Mouse (Mus musculus): ENCODE results near the gene Ubxn11.
A peak's percentile ranks its signal among the peaks of the same experiment; 100 is the strongest.

Ubxn11 gene

GRCm38 (mm10) chr4:134101979-134102741, at the start of gene Ubxn11:
Ubxn11 (plus strand) TSS chr4:134102570.
- peak; percentile 88 to 93 for DNase-seq (ENCODE audit: low spot score in 2 of 2)

DNA sequence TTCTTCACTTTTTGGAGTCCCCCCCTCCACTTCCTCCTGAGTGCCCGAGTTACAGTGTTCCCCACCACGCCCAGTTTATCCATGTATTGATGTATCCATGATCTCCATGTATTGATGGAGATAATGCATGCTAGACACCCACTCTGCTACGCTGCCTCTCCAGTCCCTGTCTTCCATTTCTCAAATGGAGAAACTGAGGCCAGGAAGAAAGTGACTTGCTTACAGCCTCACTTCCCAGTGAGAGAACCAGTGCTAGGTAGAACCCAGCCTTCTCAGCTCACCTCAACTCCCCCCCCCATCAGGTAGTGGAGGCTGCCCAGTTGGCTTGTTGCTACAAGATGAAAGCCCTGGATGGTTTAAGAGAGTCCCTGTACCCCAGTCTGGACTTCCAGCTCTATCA, 48.8 kb upstream of the Ubxn11 start, which contains the start of gene Zfp683:
Gene Zfp683, plus strand, starts transcription at position 301 of the 400 bp plus-strand sequence.
- no peak for DNase-seq (ENCODE audit: low spot score in 2 of 2)

DNA sequence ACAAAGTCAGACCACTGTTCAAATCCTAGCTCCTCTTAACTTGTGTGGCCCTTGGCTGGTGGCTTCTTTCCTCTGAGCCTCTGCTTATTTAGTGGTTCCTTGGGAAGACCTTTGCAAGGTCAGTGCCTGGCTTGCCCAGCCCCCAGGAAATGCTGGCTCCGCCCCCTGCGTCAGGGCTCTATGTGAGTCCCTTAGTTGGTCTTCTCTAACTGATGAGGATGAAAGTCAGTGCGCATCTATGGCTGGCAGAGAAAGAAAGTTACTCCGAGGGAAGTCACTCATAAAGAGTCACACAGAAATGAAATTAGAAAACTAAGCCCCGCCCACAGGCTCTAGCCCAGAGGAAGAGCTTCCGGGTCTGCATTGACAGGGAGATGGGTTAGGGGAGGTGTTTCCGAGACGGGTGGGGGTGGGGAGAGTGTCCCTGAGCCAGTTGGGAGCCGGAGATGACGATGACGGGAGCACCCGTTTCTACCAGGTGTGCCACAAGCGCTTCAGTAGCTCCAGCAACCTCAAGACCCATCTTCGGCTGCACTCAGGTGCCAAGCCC, 44.1 kb upstream of the Ubxn11 start:
- no peak for DNase-seq (ENCODE audit: low spot score in 2 of 2)

GRCm38 (mm10) chr4:134058908-134059307, 43.5 kb upstream of the Ubxn11 start:
- no peak for DNase-seq (ENCODE audit: low spot score in 2 of 2)

DNA sequence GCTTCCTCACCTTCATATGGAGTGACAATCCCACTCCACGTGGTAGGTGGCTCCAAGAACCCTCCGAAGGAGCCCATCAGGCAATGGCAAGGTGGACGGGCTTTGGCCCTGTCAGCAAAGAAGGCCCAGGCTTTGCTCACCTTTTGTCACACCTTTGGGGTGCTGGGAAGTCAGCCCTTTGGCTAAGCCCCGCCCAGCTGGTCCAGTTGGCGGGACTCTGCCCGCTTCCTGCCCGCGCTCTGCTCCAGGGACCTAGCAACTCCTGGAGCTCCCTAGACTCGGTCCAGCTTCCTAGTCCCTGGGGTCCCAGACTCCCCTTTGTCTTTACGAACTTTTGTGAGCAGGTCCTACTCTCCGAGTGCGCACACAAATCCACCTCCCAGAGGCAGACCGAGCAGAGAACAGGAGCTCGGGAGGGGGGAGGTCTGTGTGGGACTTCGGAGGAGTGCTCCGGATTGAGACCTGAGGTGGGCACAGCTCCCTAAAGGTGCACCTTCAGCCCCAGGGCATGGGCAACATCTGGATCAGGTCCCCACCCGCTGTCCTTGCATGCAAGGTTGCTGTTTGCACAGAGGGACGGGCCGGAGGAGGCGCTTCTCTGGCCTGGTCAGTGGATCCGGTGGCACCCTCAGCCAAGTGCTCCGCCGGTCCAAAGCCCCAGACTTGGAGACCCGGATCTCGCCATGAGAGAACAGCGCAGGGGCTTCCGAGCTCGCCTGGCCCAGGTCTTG, 42.1 kb upstream of the Ubxn11 start, which contains the start of gene Crybg2:
Gene Crybg2, plus strand, starts transcription at position 681 of the 731 bp plus-strand sequence.
- no peak for DNase-seq (ENCODE audit: low spot score in 2 of 2)

GRCm38 (mm10) chr4:134061166-134061830, 41.1 kb upstream of the Ubxn11 start:
- no peak for DNase-seq (ENCODE audit: low spot score in 2 of 2)

- no peak for DNase-seq (ENCODE audit: low spot score in 2 of 2)
Observed at GRCm38 (mm10) chr4:134061944-134062446, 40.4 kb upstream of the Ubxn11 start.

- DNase-seq (ENCODE audit: low spot score in 2 of 2): no peak
Observed at GRCm38 (mm10) chr4:134062561-134062960, 39.8 kb upstream of the Ubxn11 start.

DNA sequence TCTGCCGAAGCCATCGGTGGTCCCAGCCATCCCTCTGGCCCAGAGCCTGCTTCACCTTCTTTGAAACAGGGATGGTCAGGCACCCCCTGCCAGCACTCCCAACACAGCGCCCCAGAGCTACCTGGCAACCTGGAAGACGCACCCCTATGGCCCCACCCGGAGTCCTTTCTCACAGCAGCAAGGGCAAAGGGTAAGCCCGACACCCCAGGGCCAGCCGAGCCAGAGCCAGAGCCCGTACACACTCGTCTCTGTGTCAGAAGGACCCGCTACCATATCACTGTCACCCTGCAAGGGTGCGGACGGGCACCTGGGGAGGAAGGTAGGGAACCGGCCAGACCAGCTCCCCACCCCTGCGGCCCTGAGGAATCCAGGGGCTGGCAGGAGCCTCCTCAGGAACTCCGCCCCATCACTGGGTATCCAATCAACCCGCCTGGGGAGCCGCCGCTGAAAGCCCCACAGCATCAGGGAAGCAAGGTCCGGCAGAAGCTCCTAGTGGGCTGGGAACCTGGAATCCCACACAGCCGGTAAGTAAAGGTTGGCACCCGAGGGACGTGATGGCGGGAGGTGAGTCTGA, 36.9 kb upstream of the Ubxn11 start:
- DNase-seq (ENCODE audit: low spot score in 2 of 2): no peak

DNA sequence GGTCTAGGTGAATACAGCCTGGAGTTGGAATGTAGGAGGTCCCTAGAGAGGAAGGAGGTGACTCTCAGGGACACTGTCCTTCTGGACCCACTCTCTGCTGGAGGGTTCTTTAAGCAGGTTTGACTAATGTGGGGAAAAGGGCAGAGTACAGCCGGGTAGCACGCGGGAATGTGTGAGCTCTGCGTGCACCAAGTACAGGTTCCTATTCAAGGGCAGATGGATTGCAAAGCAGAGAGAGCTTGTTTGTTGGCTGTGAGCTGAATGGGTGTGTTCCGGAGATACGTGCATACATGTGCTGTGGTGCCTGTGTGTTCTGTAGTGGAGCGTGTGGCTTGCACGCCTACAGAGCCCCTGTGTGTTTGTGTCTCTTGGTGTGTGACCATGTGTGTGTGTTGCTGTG, 35.0 kb upstream of the Ubxn11 start:
- no peak for DNase-seq (ENCODE audit: low spot score in 2 of 2)

DNA sequence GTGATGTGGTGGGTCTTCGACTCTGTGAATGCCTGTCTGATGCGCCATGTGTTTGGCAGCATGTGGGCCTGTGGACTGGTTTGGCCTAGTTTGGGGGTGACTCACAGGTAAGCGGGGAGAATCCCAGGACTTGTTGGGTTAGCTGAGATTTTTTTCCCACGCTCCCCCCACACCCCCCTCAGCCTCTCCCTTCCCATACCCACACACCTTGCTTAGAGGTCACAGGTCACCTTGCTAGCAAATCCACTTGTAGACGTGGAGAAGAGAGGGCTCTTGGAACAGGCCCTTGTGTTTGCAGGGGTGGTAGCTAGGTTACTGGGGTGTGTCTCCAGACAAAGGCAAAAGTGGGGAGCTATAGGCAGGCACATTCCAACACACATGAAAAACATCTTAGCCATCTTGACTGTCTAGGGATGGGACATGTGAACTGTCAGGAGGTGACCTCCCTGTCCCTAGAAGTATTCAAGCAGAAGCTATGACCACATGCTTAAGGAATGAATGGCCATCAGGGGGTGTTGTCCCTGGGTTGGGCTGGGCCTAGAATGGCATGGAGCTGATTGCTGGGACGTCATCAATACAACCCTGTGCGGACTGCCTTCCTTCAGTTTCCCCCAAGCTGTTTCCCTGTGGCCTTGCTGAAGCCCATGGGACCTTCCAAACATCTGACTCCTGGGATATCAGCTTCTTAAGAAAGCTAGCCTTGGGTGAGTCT, 34.4 kb upstream of the Ubxn11 start:
- DNase-seq (ENCODE audit: low spot score in 2 of 2): no peak

DNA sequence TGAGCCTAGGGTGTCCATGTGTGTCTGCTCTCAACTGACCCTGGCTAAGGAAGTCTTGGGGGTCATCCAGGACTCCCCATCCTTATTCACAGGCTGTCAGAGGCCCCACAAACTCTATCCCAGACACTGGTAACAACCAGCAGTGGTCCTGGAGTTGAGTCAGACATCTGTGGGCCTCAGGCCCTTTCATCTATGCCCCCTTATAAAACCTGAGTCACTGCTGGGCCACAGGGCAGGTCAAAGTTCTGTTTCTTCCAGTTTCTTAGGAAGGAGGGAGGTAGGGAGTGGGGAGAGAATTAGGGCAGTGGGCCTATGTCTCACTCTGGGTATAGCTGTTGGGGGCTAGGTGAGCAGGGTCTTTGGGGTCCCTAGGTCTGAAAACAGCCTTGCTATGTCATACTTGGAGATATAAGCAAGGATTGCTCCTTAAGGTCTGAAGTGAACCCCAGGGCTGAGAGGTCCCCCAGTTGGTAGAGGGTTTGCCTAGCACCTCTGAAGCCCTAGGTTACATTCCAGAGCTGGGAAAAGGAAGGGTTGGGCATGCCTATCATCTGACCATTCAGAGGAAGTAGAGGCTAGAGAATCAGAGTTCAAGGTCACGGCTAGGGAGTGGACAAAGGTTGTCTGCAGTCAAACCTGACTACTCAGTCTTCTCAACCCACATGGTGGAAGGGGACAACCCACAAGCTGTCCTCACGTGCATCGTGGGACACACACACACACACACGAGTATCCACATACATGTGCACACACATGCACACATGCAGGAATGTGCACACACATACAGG, 33.4 kb upstream of the Ubxn11 start:
- no peak for DNase-seq (ENCODE audit: low spot score in 2 of 2)

GRCm38 (mm10) chr4:134078694-134079093, 23.7 kb upstream of the Ubxn11 start:
- peak in 1 of 2 experiments; percentile 43 for DNase-seq (ENCODE audit: low spot score in 2 of 2)

GRCm38 (mm10) chr4:134080674-134081073, 21.7 kb upstream of the Ubxn11 start:
- DNase-seq (ENCODE audit: low spot score in 2 of 2): no peak

- DNase-seq (ENCODE audit: low spot score in 2 of 2): peak; percentile 59 to 66
Observed at GRCm38 (mm10) chr4:134081730-134082386, 20.5 kb upstream of the Ubxn11 start.

GRCm38 (mm10) chr4:134082460-134082859, 19.9 kb upstream of the Ubxn11 start:
- no peak for DNase-seq (ENCODE audit: low spot score in 2 of 2)

DNA sequence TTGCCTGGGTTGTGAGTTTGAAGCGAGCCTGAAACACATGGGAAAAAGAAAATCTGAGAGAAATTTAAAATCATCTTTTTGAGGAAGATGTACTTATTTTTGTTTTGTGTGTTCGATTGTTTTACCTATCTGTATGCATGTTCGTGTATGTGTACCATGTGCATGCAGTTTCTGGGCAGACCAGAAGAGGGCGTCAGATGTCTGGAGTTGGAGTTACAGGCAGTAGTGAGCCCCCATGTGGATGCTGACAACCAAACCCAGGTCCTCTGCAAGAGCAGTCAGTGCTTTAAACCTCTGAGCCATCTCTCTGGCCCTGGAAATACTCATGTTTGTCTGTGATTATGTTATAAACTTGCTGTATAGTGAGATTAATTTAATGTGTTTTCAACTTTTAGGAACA, 17.4 kb upstream of the Ubxn11 start:
- DNase-seq (ENCODE audit: low spot score in 2 of 2): no peak

DNA sequence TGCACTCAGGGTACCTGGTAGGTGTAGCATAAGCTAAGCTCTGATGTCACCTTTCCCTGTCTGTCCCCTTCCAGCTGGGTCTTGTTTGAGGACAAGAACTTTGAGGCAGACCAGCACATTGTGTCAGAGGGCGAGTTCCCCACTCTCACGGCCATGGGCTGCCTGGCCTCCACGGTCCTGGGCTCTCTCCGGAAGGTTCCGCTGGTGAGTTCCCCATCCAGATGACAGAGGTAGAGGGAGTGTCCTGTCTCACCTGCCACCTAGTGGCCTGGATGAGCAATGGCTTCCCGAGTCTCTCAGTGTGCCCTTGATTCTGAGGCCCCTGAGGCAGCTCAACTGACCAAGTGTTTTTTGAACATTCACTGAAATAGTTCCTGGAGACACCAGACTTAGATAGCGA, 15.0 kb upstream of the Ubxn11 start:
- DNase-seq (ENCODE audit: low spot score in 2 of 2): no peak

GRCm38 (mm10) chr4:134089029-134089428, 13.3 kb upstream of the Ubxn11 start:
- no peak for DNase-seq (ENCODE audit: low spot score in 2 of 2)
